Mouse (Mus musculus) liver, embryonic 18 days (tissue): ENCODE results near the gene Qser1. TPM values are rescaled to one million over a fixed set of nuclear protein-coding genes. Genes with fewer than 3 reads are reported as not detected.

Experiments
- polyA plus RNA-seq: library from polyadenylated mRNA; depleted of rRNA; stranded (reverse); fragments of >200 nt; gene quantifications from 2 replicates; pipeline ENCODE4 v1.2.3, GENCODE M21; 2012; rRNA removed

Qser1 gene
- polyA plus RNA-seq = 2.2 and 2.4 TPM in 2 replicates

DNA sequence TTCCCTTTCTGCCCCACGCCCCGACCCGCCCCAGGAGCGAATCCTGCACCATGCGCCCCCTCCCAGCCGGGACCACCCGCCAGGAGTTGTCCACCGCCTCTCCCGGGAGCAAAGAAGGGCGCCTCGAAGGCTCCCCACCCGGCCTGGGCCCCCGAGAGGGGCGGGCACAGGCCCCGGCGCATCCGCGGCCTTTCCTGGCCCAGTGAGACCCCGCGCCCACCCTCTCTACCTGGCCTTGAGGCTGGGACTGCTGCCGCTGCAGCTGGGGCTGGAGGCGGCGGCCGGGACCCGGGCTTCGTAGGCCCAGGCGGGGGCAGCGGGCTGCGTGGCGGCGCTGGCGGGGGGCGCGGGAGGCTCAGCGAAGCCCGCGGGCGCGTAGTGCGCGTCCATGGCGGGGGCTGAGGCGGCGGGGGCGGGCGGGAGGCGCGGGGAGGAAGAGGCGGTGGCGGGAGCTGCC lies at the start of gene Qser1:
Gene Qser1 (minus strand): TSS at position 390 of the 457 bp plus-strand sequence.

GRCm38 (mm10) chr2:104849276-104849990 lies 32.9 kb upstream of the Qser1 start, which contains the start of gene Prrg4:
Gene Prrg4 (minus strand): TSS chr2:104849876.

DNA sequence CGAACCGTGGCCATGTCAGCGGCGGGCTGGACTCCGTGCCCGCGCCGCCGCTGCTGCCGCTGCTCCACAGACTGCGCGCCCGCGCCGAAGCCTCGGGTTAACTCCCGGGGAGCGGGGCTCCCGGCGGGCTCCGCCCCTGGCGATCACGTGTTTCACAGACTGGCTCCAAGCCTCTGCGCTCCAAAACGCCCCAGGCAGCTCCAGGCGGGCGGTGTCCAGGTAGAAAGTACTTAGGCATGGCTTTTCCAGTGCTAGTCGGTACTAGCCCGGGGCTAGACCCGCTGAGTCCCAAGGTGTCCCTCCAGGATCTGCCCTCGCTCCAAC lies 73.9 kb downstream of the Qser1 start, which contains the start of gene Depdc7:
Gene Depdc7 (minus strand): TSS at position 138 of the 324 bp plus-strand sequence.

GRCm38 (mm10) chr2:104716279-104716678 lies 100.3 kb downstream of the Qser1 start, which contains the start of gene Pin1rt1:
Gene Pin1rt1 (minus strand): TSS chr2:104716379.

DNA sequence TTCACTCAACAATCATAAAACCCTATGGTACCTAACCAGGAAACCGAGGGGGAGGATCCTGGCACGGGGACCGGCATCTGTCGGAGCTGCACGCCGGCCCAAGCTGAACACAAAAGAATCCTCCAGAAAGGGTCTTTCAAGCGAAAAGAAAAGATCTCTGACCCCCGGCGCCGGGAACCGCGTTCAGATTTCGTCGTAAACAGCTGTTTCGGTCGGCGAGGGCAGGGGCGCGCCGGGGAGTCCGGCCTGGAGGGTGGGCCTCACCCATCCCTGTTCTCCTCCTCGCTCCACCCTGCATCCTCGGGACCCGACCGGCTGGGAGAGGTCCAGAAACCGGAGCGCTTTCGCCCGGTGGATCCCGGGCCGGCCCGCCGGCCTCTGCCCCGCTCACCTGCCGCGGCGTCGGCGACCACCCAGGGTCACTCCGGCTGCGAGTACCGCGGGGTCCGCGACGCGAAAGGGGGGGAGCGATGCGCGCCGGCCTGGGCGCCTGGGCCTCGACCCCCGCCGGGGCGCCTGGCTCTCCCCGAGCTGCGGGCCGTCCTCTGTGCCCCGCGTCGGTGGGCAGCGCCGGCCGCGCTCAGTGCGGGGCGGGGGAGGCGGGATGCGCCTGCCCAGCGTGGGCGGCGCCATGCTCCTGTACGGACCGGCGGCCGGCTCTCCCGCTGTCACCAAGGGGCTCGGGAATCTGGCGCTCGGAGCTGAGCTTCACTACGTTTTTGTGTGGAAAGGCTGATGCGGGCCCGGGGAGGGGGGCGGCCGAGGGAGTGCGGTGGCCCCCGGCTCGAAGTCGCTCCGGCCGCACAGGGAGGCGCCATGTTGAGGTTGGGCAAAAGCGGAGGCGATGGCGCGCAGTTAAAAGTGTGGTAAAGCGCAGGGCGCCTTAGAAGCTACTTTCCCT lies 104.7 kb downstream of the Qser1 start, which contains the start of gene Tcp11l1:
Gene Tcp11l1 (minus strand): TSS at position 585 of the 901 bp plus-strand sequence.

Other genes with a start within 250 kb of the Qser1 start
- 11.9 and 15.0 TPM in 2 replicates for gene Cstf3, start 226.2 kb downstream of the Qser1 start, polyA plus RNA-seq
- 2.6 and 3.7 TPM in 2 replicates for gene Tcp11l1, start 104.6 kb downstream of the Qser1 start, polyA plus RNA-seq
- gene Pin1rt1, start 100.4 kb downstream of the Qser1 start, polyA plus RNA-seq = not detected in 2 replicates
- gene Depdc7, start 73.9 kb downstream of the Qser1 start, polyA plus RNA-seq = 9.2 and 10.8 TPM in 2 replicates
- 0.53 and 0.57 TPM in 2 replicates for gene Prrg4, start 33.1 kb upstream of the Qser1 start, polyA plus RNA-seq
- gene Ccdc73, start 51.0 kb upstream of the Qser1 start, polyA plus RNA-seq = 2.0 and 2.2 TPM in 2 replicates
- gene Eif3m, start 200.3 kb upstream of the Qser1 start, polyA plus RNA-seq = 62.9 and 63.9 TPM in 2 replicates